Comparison of ENCODE assay signal across 8 mouse cellular contexts in genomic region chr5:149335563-149336238, GRCm38 (mm10).
DNase-seq lines count a peak whose midpoint lies in the region; ATAC-seq and TF ChIP-seq lines count a peak whose summit lies in the region.

No protein-coding gene starts in this region.

- no peaks in the 10 kb centered on the region for H3K27me3 ChIP-seq in embryonic facial prominence, embryonic 11.5 days (ENCODE audit: control insufficient read depth, insufficient read depth, low read length)
- no peaks in the 10 kb centered on the region for H3K27me3 ChIP-seq in limb, embryonic 14.5 days (ENCODE audit: control insufficient read depth, insufficient read depth, low read length)
- H3K27me3 ChIP-seq in midbrain, embryonic 16.5 days (ENCODE audit: control insufficient read depth, insufficient read depth, low read depth, low read length): no peaks in the 10 kb centered on the region

- no peaks in the 10 kb centered on the region for H3K36me3 ChIP-seq in embryonic facial prominence, embryonic 11.5 days (replicated peaks; ENCODE audit: control insufficient read depth, insufficient read depth, low read depth, low read length)
- H3K36me3 ChIP-seq in limb, embryonic 14.5 days (ENCODE audit: control insufficient read depth, insufficient read depth, low read length): no peaks in the 10 kb centered on the region
- H3K36me3 ChIP-seq in midbrain, embryonic 16.5 days (ENCODE audit: control insufficient read depth, insufficient read depth, low read length): no peaks in the 10 kb centered on the region

- no peaks in the 10 kb centered on the region for H3K9me3 ChIP-seq in embryonic facial prominence, embryonic 11.5 days (replicated peaks; ENCODE audit: control insufficient read depth, low read length)
- H3K9me3 ChIP-seq in limb, embryonic 14.5 days (ENCODE audit: control insufficient read depth, low read length): no peaks in the 10 kb centered on the region
- H3K9me3 ChIP-seq in midbrain, embryonic 16.5 days (replicated peaks; ENCODE audit: control insufficient read depth, low read length, poor library complexity, severe bottlenecking): no peaks in the 10 kb centered on the region

- H3K4me1 ChIP-seq in embryonic facial prominence, embryonic 11.5 days (ENCODE audit: control insufficient read depth, insufficient read depth, low read length): peaks cover 8% of the 10 kb centered on the region; the same call in 1 of the 2 replicates
- H3K4me1 ChIP-seq in limb, embryonic 14.5 days (ENCODE audit: control insufficient read depth, insufficient read depth, low read length): peaks cover 46% of the 10 kb centered on the region
- peaks cover 5% of the 10 kb centered on the region; the same call in 1 of the 2 replicates for H3K4me1 ChIP-seq in midbrain, embryonic 16.5 days (ENCODE audit: control insufficient read depth, insufficient read depth, low read length)

- WGBS in embryonic facial prominence, embryonic 11.5 days: 42% methylated on average over 21 of the region's 21 CpGs
- WGBS in limb, embryonic 14.5 days: 35% methylated on average over 21 of the region's 21 CpGs
- 46% methylated on average over 21 of the region's 21 CpGs for WGBS in midbrain, embryonic 16.5 days

- no peak overlapping the region for H3K9ac ChIP-seq in embryonic facial prominence, embryonic 11.5 days (replicated peaks; ENCODE audit: low read length)
- H3K9ac ChIP-seq in limb, embryonic 14.5 days (ENCODE audit: low read depth, low read length, severe bottlenecking): no peak overlapping the region
- H3K9ac ChIP-seq in midbrain, embryonic 16.5 days (ENCODE audit: low read depth, low read length): no peak overlapping the region

- H3K4me2 ChIP-seq in embryonic facial prominence, embryonic 11.5 days (ENCODE audit: low read depth, low read length): no peak overlapping the region
- no peak overlapping the region for H3K4me2 ChIP-seq in limb, embryonic 14.5 days (replicated peaks; ENCODE audit: low read depth, low read length, severe bottlenecking)
- H3K4me2 ChIP-seq in midbrain, embryonic 16.5 days (ENCODE audit: low read length): no peak overlapping the region

- peak; percentile 94 for DNase-seq in 3T3-L1 (ENCODE audit: low read depth, low spot score)
- DNase-seq in adrenal gland, postnatal 25 days: peak; percentile 84
- DNase-seq in embryonic facial prominence, embryonic 11.5 days (ENCODE audit: low spot score): peak; percentile 89
- peak; percentile 80 for DNase-seq in heart, adult 8-10 months (ENCODE audit: low spot score)
- DNase-seq in kidney, adult 8-10 months: peak; percentile 72 to 91
- peak; percentile 89 for DNase-seq in limb, embryonic 14.5 days (ENCODE audit: low spot score)
- peak; percentile 58 to 79 for DNase-seq in spleen, adult 18-20 months

- no peak overlapping the region for H3K4me3 ChIP-seq in embryonic facial prominence, embryonic 11.5 days (ENCODE audit: low read depth, low read length)
- H3K4me3 ChIP-seq in limb, embryonic 14.5 days (replicated peaks; ENCODE audit: low read length): no peak overlapping the region
- H3K4me3 ChIP-seq in midbrain, embryonic 16.5 days (ENCODE audit: low read depth, low read length): no peak overlapping the region

- 0 out of 2 replicates have a peak overlapping the region, but pooled peaks have one; percentile 4 for H3K27ac ChIP-seq in embryonic facial prominence, embryonic 11.5 days (replicated peaks; ENCODE audit: low read depth, low read length)
- H3K27ac ChIP-seq in limb, embryonic 14.5 days (replicated peaks; ENCODE audit: low read depth, low read length): 0 out of 2 replicates have a peak overlapping the region, but pooled peaks have one; percentile 65
- no peak overlapping the region for H3K27ac ChIP-seq in midbrain, embryonic 16.5 days (ENCODE audit: low read length)

- peak; percentile 71; the same call in 1 of the 2 replicates for ATAC-seq in embryonic facial prominence, embryonic 11.5 days (replicated peaks; ENCODE audit: insufficient number of reproducible peaks, low FRiP score, low TSS enrichment, low read depth)
- peak; percentile 66 for ATAC-seq in limb, embryonic 14.5 days (ENCODE audit: low FRiP score, low read depth)
- peak; percentile 87 for ATAC-seq in midbrain, embryonic 16.5 days

- TF ChIP-seq POLR2A in limb, embryonic 14.5 days (IDR thresholded peaks at IDR 0.05; ENCODE audit: borderline replicate concordance, extremely low read depth, insufficient read depth, insufficient read length): no peak
